Mouse (Mus musculus) hindbrain, postnatal 0 days (tissue): Measurements from ENCODE around the gene Trim23. TPM values are rescaled to one million over a fixed set of nuclear protein-coding genes. Genes with fewer than 3 reads are reported as not detected.
"Not testable (repeated sequence)": the region's sequence is repeated elsewhere in the genome, so short reads cannot be mapped to it uniquely, and the experiment has no call there.

Source experiments
- ATAC-seq: fragments of 200-750 bp; cut with Nextera tagmentation; 2 replicates; pipeline ENCODE4 v1.8.0; 2017; ENCODE audit warnings: mild to moderate bottlenecking, moderate TSS enrichment, moderate library complexity
- DNase-seq: peaks from one replicate; pipeline ENCODE4 v3.0.0-alpha.2; 2015; ENCODE audit warnings: low spot score
- H3K27ac ChIP-seq: fragments of 300-500 bp; sonication (generic); 2 replicates; pipeline ENCODE4 v1.5.1; 2014; ENCODE audit warnings: mild to moderate bottlenecking
- H3K27me3 ChIP-seq: fragments of 300-500 bp; sonication (generic); 2 replicates; pipeline ENCODE4 v1.6.1; 2014; ENCODE audit warnings: low read length, mixed read lengths; ENCODE audit not compliant: insufficient read depth
- H3K36me3 ChIP-seq: fragments of 300-500 bp; sonication (generic); 2 replicates; pipeline ENCODE4 v1.6.1; 2014; ENCODE audit warnings: low read length, mixed read lengths; ENCODE audit not compliant: insufficient read depth
- H3K4me1 ChIP-seq: fragments of 300-500 bp; sonication (generic); 2 replicates; pipeline ENCODE4 v1.6.1; 2014; ENCODE audit warnings: antibody characterized with exemption, low read length, mixed read lengths; ENCODE audit not compliant: insufficient read depth
- H3K4me2 ChIP-seq: fragments of 300-500 bp; sonication (generic); 2 replicates; pipeline ENCODE4 v1.6.1; 2014; ENCODE audit warnings: low read depth, mild to moderate bottlenecking, low read length, moderate library complexity, mixed read lengths
- H3K4me3 ChIP-seq: fragments of 300-500 bp; sonication (generic); 2 replicates; pipeline ENCODE4 v1.5.1; 2014; ENCODE audit warnings: low read length
- H3K9ac ChIP-seq: fragments of 300-500 bp; sonication (generic); replicated peaks from 2 replicates; pipeline ENCODE4 v1.6.1; 2014; ENCODE audit warnings: mild to moderate bottlenecking, low read length, moderate library complexity, mixed read lengths
- H3K9me3 ChIP-seq: fragments of 300-500 bp; sonication (generic); 2 replicates; pipeline ENCODE4 v1.6.1; 2016; ENCODE audit warnings: low read length, mixed read lengths
- CTCF ChIP-seq: IDR thresholded peaks from 2 replicates; pipeline ENCODE4 v1.5.1; 2016; ENCODE audit warnings: antibody characterized with exemption, control low read depth, low read depth
- WGBS: fragments of 180-500 bp; shearing (Covaris S2); extraction: QIAGEN DNeasy Blood & Tissue Kit; methylation state at CpG from one replicate; pipeline ENCODE4 v1.1.7; 2014; 5-methylcytosine and 5-hydroxymethylcytosine counted together
- polyA plus RNA-seq: library from polyadenylated mRNA; unstranded; fragments of >200 nt; fragmentation: Nextera tagmentation; extraction: Ambion mirVana; gene quantifications from 2 replicates; pipeline ENCODE4 v1.2.1, GENCODE M21; 2015
- total RNA-seq: library from RNA; depleted of rRNA; stranded (reverse); fragments of >200 nt; gene quantifications from 2 replicates; pipeline ENCODE4 v1.2.3, GENCODE M21; 2014

Gene Trim23
- total and polyA plus RNA-seq, 2 experiments from 2014 or later = 28.8 to 29.7 TPM

- 21% methylated on average over 13 of the region's 13 CpGs for WGBS
- peak overlapping the region; percentile 65 for H3K4me2 ChIP-seq
- no peaks in the 10 kb centered on the region for H3K9me3 ChIP-seq
- 0 out of 2 replicates have a peak, but pooled peaks cover 5% of the 10 kb centered on the region for H3K36me3 ChIP-seq
- ATAC-seq = no peak
- H3K4me1 ChIP-seq = peaks cover 5% of the 10 kb centered on the region; the same call in 1 of the 2 replicates
- peak overlapping the region; percentile 89 for H3K9ac ChIP-seq
- H3K27me3 ChIP-seq = no peaks in the 10 kb centered on the region
- DNase-seq = no peak
- peak overlapping the region; percentile 94 for H3K4me3 ChIP-seq
- peak overlapping the region; percentile 84 for H3K27ac ChIP-seq
- TF ChIP-seq CTCF = no peak
These were observed 735 bp downstream of the Trim23 start for GRCm38 (mm10) chr13:104179176-104179888.

- Histone ChIP-seq H3K9ac (no peak overlapping the region), H3K4me1 (no peaks in the 10 kb centered on the region), H3K9me3 (no peaks in the 10 kb centered on the region), H3K4me2 (no peak overlapping the region), H3K27ac (no peak overlapping the region), H3K4me3 (no peak overlapping the region), H3K27me3 (no peaks in the 10 kb centered on the region), H3K36me3 (peaks cover 18% of the 10 kb centered on the region)
- TF ChIP-seq CTCF = no peak
- DNase-seq (no peak), ATAC-seq (no peak)
- 90% methylated on average over 4 of the region's 4 CpGs for WGBS
These were observed 8.8 kb downstream of the Trim23 start for GRCm38 (mm10) chr13:104187357-104187756.

GRCm38 (mm10) chr13:104195891-104196290 is 17.3 kb downstream of the Trim23 start:
- not testable (repeated sequence) for H3K4me3 ChIP-seq, ATAC-seq, H3K9me3 ChIP-seq, DNase-seq, H3K9ac ChIP-seq, H3K27me3 ChIP-seq, H3K4me1 ChIP-seq, H3K27ac ChIP-seq, H3K4me2 ChIP-seq
- H3K36me3 ChIP-seq = peaks cover 12% of the 10 kb centered on the region

GRCm38 (mm10) chr13:104204313-104204712 is 25.7 kb downstream of the Trim23 start:
- Histone ChIP-seq H3K4me1 (no peaks in the 10 kb centered on the region), H3K27me3 (no peaks in the 10 kb centered on the region), H3K4me2 (no peak overlapping the region), H3K4me3 (no peak overlapping the region), H3K9ac (no peak overlapping the region), H3K9me3 (no peaks in the 10 kb centered on the region), H3K36me3 (peaks cover 12% of the 10 kb centered on the region; the same call in 1 of the 2 replicates), H3K27ac (no peak overlapping the region)
- no peak for ATAC-seq
- peak; percentile 18 for DNase-seq
- peak; percentile 45 for TF ChIP-seq CTCF
- WGBS = 60% methylated on average over 1 of the region's 1 CpGs

- no peak for ATAC-seq
- Histone ChIP-seq H3K9me3 (no peaks in the 10 kb centered on the region), H3K27me3 (no peaks in the 10 kb centered on the region), H3K27ac (no peak overlapping the region), H3K9ac (peak overlapping the region; percentile 77; the same call in 1 of the 2 replicates), H3K4me2 (peak overlapping the region; percentile 75), H3K4me1 (peaks cover 8% of the 10 kb centered on the region), H3K4me3 (peak overlapping the region; percentile 81), H3K36me3 (no peaks in the 10 kb centered on the region)
- no peak for TF ChIP-seq CTCF
- no peak for DNase-seq
- 66% methylated on average over 3 of the region's 3 CpGs for WGBS
These were observed 48.9 kb downstream of the Trim23 start for GRCm38 (mm10) chr13:104227478-104227877.

- H3K27me3 ChIP-seq = no peaks in the 10 kb centered on the region
- no peaks in the 10 kb centered on the region for H3K36me3 ChIP-seq
- no peaks in the 10 kb centered on the region for H3K9me3 ChIP-seq
- DNase-seq = peak; percentile 99
- H3K4me2 ChIP-seq = peak within 1 kb of the TSS; percentile 75
- H3K9ac ChIP-seq = peak within 1 kb of the TSS; percentile 77
- no peak for TF ChIP-seq CTCF
- under 1% methylated on average over 55 of the region's 55 CpGs for WGBS
- ATAC-seq = peak; percentile 100
- H3K4me1 ChIP-seq = peaks cover 8% of the 10 kb centered on the region
- peak within 1 kb of the TSS; percentile 90 for H3K27ac ChIP-seq
- peak within 1 kb of the TSS; percentile 81 for H3K4me3 ChIP-seq
These were observed 49.9 kb downstream of the Trim23 start, which contains the start of the genes Cenpk and Ppwd1 for GRCm38 (mm10) chr13:104228384-104229066. Gene Cenpk (plus strand): TSS chr13:104228611. Gene Ppwd1 (minus strand): TSS chr13:104228843.
